Mouse (Mus musculus): Measurements from ENCODE around the gene Sco2.

The Sco2 gene

GRCm38 (mm10) chr15:89322670-89323522, 50.8 kb downstream of the Sco2 start, which contains the start of gene Adm2:
Gene Adm2, plus strand, starts transcription at chr15:89322720.
- DNase-seq = no peak
